Mouse (Mus musculus) limb, embryonic 11.5 days (tissue): Measurements from ENCODE around the gene St8sia1. TPM values are rescaled to one million over a fixed set of nuclear protein-coding genes. Genes with fewer than 3 reads are reported as not detected.

ENCODE experiments used
- ATAC-seq: fragments of 200-750 bp; cut with Nextera tagmentation; 2 replicates; pipeline ENCODE4 v1.8.0; 2017; ENCODE audit warnings: low read depth; ENCODE audit not compliant: insufficient number of reproducible peaks, low FRiP score, low TSS enrichment
- DNase-seq: peaks from one replicate; pipeline ENCODE4 v3.0.0-alpha.2; 2015; ENCODE audit warnings: low spot score
- H3K27ac ChIP-seq: fragments of 300-500 bp; sonication (generic); replicated peaks from 2 replicates; pipeline ENCODE4 v1.5.1; 2014; ENCODE audit warnings: low read depth, mild to moderate bottlenecking, low read length
- H3K27me3 ChIP-seq: fragments of 300-500 bp; sonication (generic); 2 replicates; pipeline ENCODE4 v1.6.1; 2014; ENCODE audit warnings: mild to moderate bottlenecking, low read length, mixed read lengths; ENCODE audit not compliant: control insufficient read depth, insufficient read depth
- H3K36me3 ChIP-seq: fragments of 300-500 bp; sonication (generic); 2 replicates; pipeline ENCODE4 v1.6.1; 2014; ENCODE audit warnings: mild to moderate bottlenecking, low read length, moderate library complexity, mixed read lengths; ENCODE audit not compliant: control insufficient read depth, insufficient read depth
- H3K4me1 ChIP-seq: fragments of 300-500 bp; sonication (generic); 2 replicates; pipeline ENCODE4 v1.6.1; 2014; ENCODE audit warnings: low read length, mixed read lengths; ENCODE audit not compliant: control insufficient read depth, insufficient read depth
- H3K4me2 ChIP-seq: fragments of 300-500 bp; sonication (generic); 2 replicates; pipeline ENCODE4 v1.6.1; 2014; ENCODE audit warnings: low read depth, mild to moderate bottlenecking, moderate library complexity; ENCODE audit not compliant: severe bottlenecking
- H3K4me3 ChIP-seq: fragments of 300-500 bp; sonication (generic); 2 replicates; pipeline ENCODE4 v1.5.1; 2014; ENCODE audit warnings: low read depth, low read length
- H3K9ac ChIP-seq: fragments of 300-500 bp; sonication (generic); 2 replicates; pipeline ENCODE4 v1.6.1; 2014; ENCODE audit warnings: mild to moderate bottlenecking, low read length
- H3K9me3 ChIP-seq: fragments of 300-500 bp; sonication (generic); 2 replicates; pipeline ENCODE4 v1.6.1; 2016; ENCODE audit warnings: low read length; ENCODE audit not compliant: control insufficient read depth
- WGBS: fragments of 180-500 bp; shearing (Covaris S2); extraction: QIAGEN DNeasy Blood & Tissue Kit; methylation state at CpG from one replicate; pipeline ENCODE4 v1.1.7; 2014; 5-methylcytosine and 5-hydroxymethylcytosine counted together
- polyA plus RNA-seq: library from polyadenylated mRNA; unstranded; fragments of >200 nt; fragmentation: Nextera tagmentation; extraction: Ambion mirVana; gene quantifications from 2 replicates; pipeline ENCODE4 v1.2.1, GENCODE M21; 2014

Gene St8sia1
- polyA plus RNA-seq, 1 experiment from 2014 or later: 0.67 TPM

DNA sequence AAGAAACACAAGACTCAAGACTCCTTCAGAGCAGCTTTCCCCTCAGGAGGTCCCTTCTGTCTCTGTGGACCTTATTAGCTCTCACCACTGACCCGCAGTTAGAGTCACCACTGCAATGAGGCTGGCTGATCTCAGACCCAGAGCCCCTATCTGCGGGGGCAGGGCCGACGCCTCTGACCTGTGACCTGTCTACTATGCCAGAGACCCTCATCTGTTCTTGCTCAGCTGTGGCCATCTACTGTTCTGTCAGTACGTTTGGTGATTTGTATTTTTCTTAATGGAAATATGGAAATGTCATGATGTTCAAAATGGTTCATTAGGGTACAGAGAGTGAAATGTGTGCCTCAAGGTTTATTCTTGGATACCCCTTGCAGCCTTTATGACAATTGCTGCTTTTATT lies 114.9 kb downstream of the St8sia1 start:
- WGBS: 54% methylated on average over 5 of the region's 5 CpGs
- no peak for DNase-seq
- Histone ChIP-seq H3K4me2 (no peak overlapping the region), H3K9me3 (no peaks in the 10 kb centered on the region), H3K27me3 (no peaks in the 10 kb centered on the region), H3K4me1 (no peaks in the 10 kb centered on the region), H3K9ac (no peak overlapping the region), H3K27ac (no peak overlapping the region), H3K36me3 (no peaks in the 10 kb centered on the region), H3K4me3 (no peak overlapping the region)
- ATAC-seq: no peak

DNA sequence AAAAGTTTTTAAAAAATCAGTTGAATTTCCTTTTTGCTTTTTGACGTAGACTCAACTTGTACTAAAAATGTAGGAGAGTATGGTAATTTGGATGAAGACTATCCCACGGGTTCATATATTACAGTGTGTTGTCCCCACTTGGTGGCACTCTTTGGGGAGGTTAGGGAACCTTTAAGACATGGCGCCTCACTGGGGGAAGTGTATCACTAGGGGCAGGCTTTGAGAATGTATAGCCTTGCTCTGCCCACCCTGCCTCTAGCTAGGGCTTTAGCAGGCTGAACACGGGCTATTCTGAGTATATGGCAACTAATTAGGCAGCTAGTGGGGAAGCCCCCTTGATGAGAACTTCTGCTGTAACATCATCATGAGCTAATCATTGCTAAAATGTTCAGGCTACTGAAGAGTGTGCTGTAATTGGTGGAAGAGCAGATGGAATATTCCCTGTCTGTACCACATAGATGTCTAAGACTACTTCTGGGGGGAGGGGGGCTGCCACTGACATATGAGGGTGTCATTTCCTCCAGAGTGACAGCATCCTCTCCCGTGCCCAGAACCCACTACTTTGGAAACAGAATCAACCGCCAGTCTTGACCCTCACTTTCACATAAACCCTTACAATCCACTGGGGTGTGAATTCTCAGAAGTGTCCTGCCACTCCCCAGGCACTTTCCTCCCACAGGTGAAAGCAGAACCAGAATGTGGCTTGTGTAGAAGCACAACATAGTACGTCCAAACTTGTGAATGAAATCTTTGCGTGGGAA lies 116.2 kb downstream of the St8sia1 start:
- no peaks in the 10 kb centered on the region for H3K36me3 ChIP-seq
- no peaks in the 10 kb centered on the region for H3K27me3 ChIP-seq
- H3K4me3 ChIP-seq: no peak overlapping the region
- H3K4me1 ChIP-seq: no peaks in the 10 kb centered on the region
- no peaks in the 10 kb centered on the region for H3K9me3 ChIP-seq
- H3K27ac ChIP-seq: no peak overlapping the region
- no peak for DNase-seq
- ATAC-seq: no peak
- H3K4me2 ChIP-seq: no peak overlapping the region
- no peak overlapping the region for H3K9ac ChIP-seq
- 83% methylated on average over 8 of the region's 8 CpGs for WGBS

DNA sequence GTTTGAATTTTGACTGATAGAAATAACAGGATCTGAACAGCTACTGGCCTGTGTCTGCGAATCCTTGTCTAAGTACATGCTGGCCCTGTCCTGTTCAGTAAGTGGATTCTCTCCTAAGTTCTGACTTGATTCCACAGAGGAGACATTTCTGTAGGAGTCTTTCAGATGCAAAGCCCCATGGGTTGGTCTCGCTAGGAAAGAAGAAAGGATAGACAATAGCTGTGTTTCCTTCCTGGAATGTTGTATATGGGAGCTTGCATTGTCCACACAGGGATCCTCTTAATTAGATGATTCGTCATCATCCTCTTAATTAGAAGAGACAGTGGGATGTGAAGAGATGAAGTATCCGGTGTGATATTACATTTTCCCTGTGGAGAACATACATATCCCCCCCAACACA lies 117.4 kb downstream of the St8sia1 start:
- no peaks in the 10 kb centered on the region for H3K4me1 ChIP-seq
- no peak for ATAC-seq
- no peaks in the 10 kb centered on the region for H3K27me3 ChIP-seq
- WGBS: 91% methylated on average over 4 of the region's 4 CpGs
- no peak overlapping the region for H3K9ac ChIP-seq
- no peaks in the 10 kb centered on the region for H3K36me3 ChIP-seq
- H3K4me3 ChIP-seq: no peak overlapping the region
- no peak overlapping the region for H3K4me2 ChIP-seq
- no peak for DNase-seq
- H3K9me3 ChIP-seq: no peaks in the 10 kb centered on the region
- no peak overlapping the region for H3K27ac ChIP-seq

DNA sequence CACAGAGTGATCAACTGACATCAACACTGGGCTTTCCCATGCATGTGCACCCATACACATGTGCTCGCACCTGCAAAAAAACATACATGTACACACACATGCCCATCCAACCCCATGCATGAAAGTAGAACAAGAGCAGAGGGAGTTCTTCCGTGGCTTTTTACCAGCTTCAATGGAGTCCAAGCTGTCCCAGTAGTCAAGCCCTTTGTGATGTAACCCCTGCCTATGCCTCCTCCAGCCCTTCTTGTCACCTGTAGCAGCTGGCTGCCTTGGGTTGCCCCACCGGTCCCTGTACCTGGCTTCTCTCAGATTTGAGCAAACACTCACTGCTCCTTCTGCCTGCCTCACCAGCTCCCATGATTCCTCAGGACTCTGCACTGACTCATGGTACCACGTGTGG lies 119.2 kb downstream of the St8sia1 start:
- no peak overlapping the region for H3K27ac ChIP-seq
- no peak overlapping the region for H3K4me2 ChIP-seq
- H3K36me3 ChIP-seq: no peaks in the 10 kb centered on the region
- DNase-seq (no peak), ATAC-seq (no peak)
- H3K9me3 ChIP-seq: no peaks in the 10 kb centered on the region
- no peaks in the 10 kb centered on the region for H3K4me1 ChIP-seq
- no peak overlapping the region for H3K4me3 ChIP-seq
- WGBS: 83% methylated on average over 4 of the region's 4 CpGs
- H3K27me3 ChIP-seq: no peaks in the 10 kb centered on the region
- H3K9ac ChIP-seq: no peak overlapping the region

DNA sequence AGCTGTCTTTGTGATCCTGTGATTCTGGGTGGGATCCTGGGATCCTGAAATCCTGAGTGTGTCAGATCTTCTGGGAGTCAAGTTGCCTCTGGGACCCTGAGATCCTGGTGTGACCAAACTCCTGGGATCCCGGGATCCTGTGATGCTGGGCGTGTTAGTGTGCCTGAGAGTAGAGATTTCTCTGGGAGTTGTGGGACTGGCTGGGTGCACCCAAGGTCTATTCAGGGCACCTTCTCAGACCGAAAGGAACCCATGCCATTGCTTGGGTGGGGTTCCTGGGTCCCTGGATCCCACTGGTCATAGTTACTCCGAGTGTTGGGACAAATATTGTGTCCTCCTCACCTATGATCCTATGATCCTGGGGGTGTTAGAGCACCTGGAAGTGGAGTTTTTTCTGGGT lies 120.2 kb downstream of the St8sia1 start:
- no peak for ATAC-seq

DNA sequence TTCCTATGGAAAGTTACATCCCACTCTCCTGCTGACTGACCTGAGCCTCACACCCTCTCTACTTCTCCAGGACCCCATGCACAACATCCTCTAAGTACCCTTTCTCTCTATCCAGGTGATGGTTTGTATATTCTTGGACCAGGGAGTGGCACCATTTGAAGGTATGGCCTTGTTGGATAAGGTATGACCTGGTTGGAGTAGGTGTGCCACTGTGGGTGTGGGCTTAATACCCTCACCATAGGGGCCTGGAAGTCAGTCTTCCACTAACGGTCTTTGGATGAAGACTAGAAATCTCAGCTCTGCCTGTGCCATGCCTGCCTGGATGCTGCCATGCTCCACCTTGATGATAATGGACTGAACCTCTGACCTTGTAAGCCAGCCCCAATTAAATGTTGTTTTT lies 125.8 kb downstream of the St8sia1 start:
- Histone ChIP-seq H3K36me3 (no peaks in the 10 kb centered on the region), H3K9me3 (no peaks in the 10 kb centered on the region), H3K4me3 (no peak overlapping the region), H3K4me1 (no peaks in the 10 kb centered on the region), H3K27ac (no peak overlapping the region), H3K9ac (no peak overlapping the region), H3K27me3 (no peaks in the 10 kb centered on the region), H3K4me2 (no peak overlapping the region)
- WGBS: 96% methylated on average over 1 of the region's 1 CpGs
- ATAC-seq (no peak), DNase-seq (no peak)

More for the DNA sequence above, 120.2 kb downstream of the St8sia1 start:
- Histone ChIP-seq H3K27ac (no peak overlapping the region), H3K4me1 (no peaks in the 10 kb centered on the region), H3K9me3 (no peaks in the 10 kb centered on the region), H3K4me2 (no peak overlapping the region), H3K27me3 (no peaks in the 10 kb centered on the region), H3K36me3 (no peaks in the 10 kb centered on the region), H3K9ac (no peak overlapping the region), H3K4me3 (no peak overlapping the region)
- WGBS: 82% methylated on average over 4 of the region's 4 CpGs
- DNase-seq: no peak

DNA sequence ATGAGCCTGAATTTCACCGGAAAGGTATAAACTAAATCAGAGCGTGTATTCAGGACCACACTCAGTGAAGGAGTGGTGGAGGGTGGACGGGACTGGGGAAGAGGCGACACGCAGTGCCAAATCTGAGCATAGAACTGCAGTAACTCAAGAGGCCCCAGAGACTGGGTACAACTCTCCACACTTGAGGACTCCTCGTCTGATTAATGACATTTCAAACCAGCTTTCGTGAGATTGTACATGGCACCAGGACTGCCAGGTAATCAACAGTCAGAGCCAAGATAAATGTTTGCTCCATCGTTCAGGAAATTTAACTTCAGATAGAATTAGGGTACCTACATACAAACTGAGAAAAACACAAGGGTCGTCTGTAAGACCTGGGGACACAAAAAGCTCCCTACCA lies 126.9 kb downstream of the St8sia1 start:
- Histone ChIP-seq H3K4me1 (no peaks in the 10 kb centered on the region), H3K4me3 (no peak overlapping the region), H3K27ac (no peak overlapping the region), H3K9ac (no peak overlapping the region), H3K27me3 (no peaks in the 10 kb centered on the region), H3K9me3 (no peaks in the 10 kb centered on the region), H3K4me2 (no peak overlapping the region), H3K36me3 (no peaks in the 10 kb centered on the region)
- DNase-seq (no peak), ATAC-seq (no peak)
- 84% methylated on average over 9 of the region's 9 CpGs for WGBS

DNA sequence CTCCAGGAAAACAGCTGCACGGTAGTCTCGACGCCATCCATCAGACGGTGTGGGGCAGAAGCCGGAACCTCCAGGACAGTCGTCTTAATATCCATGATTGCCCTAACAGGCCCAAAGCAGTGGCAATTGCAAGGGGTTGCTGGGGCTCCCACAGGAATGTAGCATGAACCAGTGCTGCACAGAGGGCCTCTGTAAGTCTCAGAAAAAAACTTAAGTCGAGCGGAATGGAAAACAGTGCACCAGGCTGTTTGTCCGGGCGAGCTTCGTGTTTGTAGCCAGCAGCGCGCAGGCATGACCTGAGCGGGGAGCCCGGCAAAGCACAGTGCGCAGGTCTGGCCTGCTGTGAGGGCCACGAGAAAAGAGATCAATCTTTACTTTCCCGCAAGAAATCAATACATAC lies 128.5 kb downstream of the St8sia1 start:
- H3K9me3 ChIP-seq: no peaks in the 10 kb centered on the region
- DNase-seq: no peak
- H3K4me3 ChIP-seq: no peak overlapping the region
- H3K9ac ChIP-seq: no peak overlapping the region
- no peaks in the 10 kb centered on the region for H3K36me3 ChIP-seq
- no peak overlapping the region for H3K27ac ChIP-seq
- H3K4me1 ChIP-seq: no peaks in the 10 kb centered on the region
- ATAC-seq: no peak
- 71% methylated on average over 18 of the region's 18 CpGs for WGBS
- H3K27me3 ChIP-seq: no peaks in the 10 kb centered on the region
- H3K4me2 ChIP-seq: no peak overlapping the region

DNA sequence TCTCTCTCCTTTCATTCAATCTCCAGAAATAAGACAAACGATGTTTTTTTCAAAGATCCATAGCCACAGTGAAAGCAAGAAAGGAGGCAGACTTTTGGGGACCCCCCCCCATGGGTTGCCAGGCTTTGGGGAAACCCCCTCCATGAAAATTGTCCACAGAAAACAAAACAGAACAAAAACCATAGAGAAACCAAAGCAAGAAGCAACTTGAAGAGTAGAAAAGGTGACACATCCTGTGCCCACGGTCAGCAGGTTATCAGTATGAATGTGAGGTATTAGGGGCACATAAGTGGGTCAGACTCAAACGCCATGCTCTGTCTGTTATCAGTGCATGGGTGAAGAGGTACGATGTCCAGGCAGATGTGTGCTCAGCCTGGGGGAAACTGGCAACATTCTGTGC lies 129.3 kb downstream of the St8sia1 start:
- Histone ChIP-seq H3K36me3 (no peaks in the 10 kb centered on the region), H3K4me3 (no peak overlapping the region), H3K27ac (no peak overlapping the region), H3K9me3 (no peaks in the 10 kb centered on the region), H3K4me1 (no peaks in the 10 kb centered on the region), H3K9ac (no peak overlapping the region), H3K27me3 (no peaks in the 10 kb centered on the region), H3K4me2 (no peak overlapping the region)
- ATAC-seq (no peak), DNase-seq (no peak)
- 77% methylated on average over 4 of the region's 4 CpGs for WGBS
